Mouse (Mus musculus) heart, embryonic 16.5 days (tissue): ENCODE data around the gene Tfap2d. TPM values are rescaled to one million over a fixed set of nuclear protein-coding genes. Genes with fewer than 3 reads are reported as not detected.
A peak's percentile ranks its signal among the peaks of the same experiment; 100 is the strongest.

Source experiments
- ATAC-seq: fragments of 200-750 bp; cut with Nextera tagmentation; replicated peaks from 2 replicates; pipeline ENCODE4 v1.8.0; 2017; ENCODE audit warnings: moderate number of reproducible peaks; ENCODE audit not compliant: insufficient read depth, low FRiP score; ENCODE audit errors: extremely low read depth
- H3K27ac ChIP-seq: fragments of 300-500 bp; sonication (generic); 2 replicates; pipeline ENCODE4 v1.5.1; 2014; ENCODE audit warnings: mild to moderate bottlenecking, low read length, control low read depth, moderate library complexity
- H3K27me3 ChIP-seq: fragments of 300-500 bp; sonication (generic); 2 replicates; pipeline ENCODE4 v1.6.1; 2014; ENCODE audit warnings: low read length, mixed read lengths; ENCODE audit not compliant: control insufficient read depth, insufficient read depth
- H3K36me3 ChIP-seq: fragments of 300-500 bp; sonication (generic); 2 replicates; pipeline ENCODE4 v1.6.1; 2014; ENCODE audit not compliant: control insufficient read depth, insufficient read depth
- H3K4me1 ChIP-seq: fragments of 300-500 bp; sonication (generic); 2 replicates; pipeline ENCODE4 v1.6.1; 2014; ENCODE audit warnings: low read length, mixed read lengths; ENCODE audit not compliant: control insufficient read depth, insufficient read depth
- H3K4me2 ChIP-seq: fragments of 300-500 bp; sonication (generic); 2 replicates; pipeline ENCODE4 v1.6.1; 2014; ENCODE audit warnings: low read depth, mild to moderate bottlenecking, control low read depth, low read length
- H3K4me3 ChIP-seq: fragments of 300-500 bp; sonication (generic); 2 replicates; pipeline ENCODE4 v1.5.1; 2014; ENCODE audit warnings: mild to moderate bottlenecking, control low read depth, low read length
- H3K9ac ChIP-seq: fragments of 300-500 bp; sonication (generic); 2 replicates; pipeline ENCODE4 v1.6.1; 2014; ENCODE audit warnings: low read length, control low read depth
- H3K9me3 ChIP-seq: fragments of 300-500 bp; sonication (generic); replicated peaks from 2 replicates; pipeline ENCODE4 v1.6.1; 2016; ENCODE audit warnings: low read length; ENCODE audit not compliant: control insufficient read depth
- WGBS: fragments of 180-500 bp; shearing (Covaris S2); extraction: QIAGEN DNeasy Blood & Tissue Kit; methylation state at CpG from one replicate; pipeline ENCODE4 v1.1.7; 2014; 5-methylcytosine and 5-hydroxymethylcytosine counted together
- polyA plus RNA-seq: library from polyadenylated mRNA; unstranded; fragments of >200 nt; fragmentation: Nextera tagmentation; extraction: Ambion mirVana; gene quantifications from 2 replicates; pipeline ENCODE4 v1.2.1, GENCODE M21; 2015

The Tfap2d gene
- polyA plus RNA-seq, 1 experiment from 2014 or later: not detected

DNA sequence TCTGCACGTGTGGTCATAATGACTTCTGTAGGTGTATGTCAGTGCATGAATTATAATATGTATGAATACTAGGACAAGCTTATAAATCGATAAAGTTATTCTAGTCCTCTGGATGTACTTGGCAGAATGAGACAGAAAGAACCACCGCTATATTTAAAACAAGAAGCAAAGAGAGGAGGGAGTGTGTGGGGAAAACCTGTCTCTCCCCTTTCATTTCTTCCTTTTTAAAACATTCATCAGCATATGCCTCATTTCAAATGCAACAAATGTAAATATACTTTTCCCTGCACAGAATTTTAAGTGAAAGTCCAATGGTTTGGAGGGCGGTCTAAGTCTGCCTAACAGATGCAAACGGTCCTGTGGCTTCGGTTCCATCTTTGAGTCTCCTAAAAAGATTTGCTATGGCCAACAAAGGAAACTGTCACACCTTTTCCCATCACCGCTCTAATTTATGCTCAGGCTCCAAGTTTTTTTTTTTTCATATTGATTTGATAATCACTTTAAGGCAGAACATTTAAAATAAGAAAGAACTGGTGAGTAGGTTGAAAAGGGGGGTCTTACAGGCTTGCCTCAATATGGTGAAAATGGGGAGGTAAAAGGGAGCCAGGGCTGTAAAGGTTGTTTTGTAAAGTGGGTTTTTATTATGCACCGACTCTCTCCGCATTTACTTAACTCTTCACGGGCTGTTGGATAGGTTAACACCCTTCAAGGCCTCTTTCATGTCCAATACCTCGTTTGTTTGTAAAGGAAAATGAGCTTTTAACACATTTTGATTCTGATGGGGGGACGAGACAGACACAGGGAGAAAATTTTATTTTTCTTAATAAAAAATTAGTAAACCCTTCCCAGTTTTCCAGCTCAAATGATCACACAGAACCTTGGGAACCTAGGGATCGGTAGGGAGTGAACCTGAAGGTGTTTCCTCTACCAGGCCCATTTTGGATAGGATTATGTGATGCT lies 4.3 kb downstream of the Tfap2d start:
- no peak overlapping the region for H3K4me2 ChIP-seq
- H3K9me3 ChIP-seq: no peaks in the 10 kb centered on the region
- no peak overlapping the region for H3K4me3 ChIP-seq
- ATAC-seq: no peak
- no peaks in the 10 kb centered on the region for H3K4me1 ChIP-seq
- H3K9ac ChIP-seq: no peak overlapping the region
- H3K27me3 ChIP-seq: peaks cover 79% of the 10 kb centered on the region
- H3K27ac ChIP-seq: no peak overlapping the region
- WGBS: 3% methylated on average over 13 of the region's 13 CpGs
- no peaks in the 10 kb centered on the region for H3K36me3 ChIP-seq

DNA sequence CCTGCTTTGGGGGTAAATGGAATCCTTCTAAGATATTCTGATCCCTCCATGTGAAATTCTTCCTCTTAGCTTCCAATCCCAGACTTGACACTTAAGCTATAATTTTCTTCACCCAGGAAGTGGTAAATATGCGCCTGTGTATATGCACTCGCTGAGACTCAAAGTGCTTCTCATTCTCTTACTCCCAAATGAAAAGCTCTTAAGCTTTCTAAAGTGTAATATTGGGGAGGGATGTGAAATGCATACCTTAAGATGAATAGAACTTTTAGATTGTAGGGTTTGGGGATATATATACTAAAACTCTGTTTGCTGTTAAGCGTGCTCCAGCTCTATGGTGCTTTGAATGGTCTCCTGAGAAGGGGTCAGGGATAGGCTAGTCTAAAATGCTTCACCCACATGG lies 5.0 kb downstream of the Tfap2d start:
- Histone ChIP-seq H3K9ac (no peak overlapping the region), H3K4me2 (no peak overlapping the region), H3K27me3 (peaks cover 77% of the 10 kb centered on the region), H3K4me1 (no peaks in the 10 kb centered on the region), H3K9me3 (no peaks in the 10 kb centered on the region), H3K27ac (no peak overlapping the region), H3K4me3 (no peak overlapping the region), H3K36me3 (no peaks in the 10 kb centered on the region)
- ATAC-seq: no peak
- under 1% methylated on average over 3 of the region's 3 CpGs for WGBS

DNA sequence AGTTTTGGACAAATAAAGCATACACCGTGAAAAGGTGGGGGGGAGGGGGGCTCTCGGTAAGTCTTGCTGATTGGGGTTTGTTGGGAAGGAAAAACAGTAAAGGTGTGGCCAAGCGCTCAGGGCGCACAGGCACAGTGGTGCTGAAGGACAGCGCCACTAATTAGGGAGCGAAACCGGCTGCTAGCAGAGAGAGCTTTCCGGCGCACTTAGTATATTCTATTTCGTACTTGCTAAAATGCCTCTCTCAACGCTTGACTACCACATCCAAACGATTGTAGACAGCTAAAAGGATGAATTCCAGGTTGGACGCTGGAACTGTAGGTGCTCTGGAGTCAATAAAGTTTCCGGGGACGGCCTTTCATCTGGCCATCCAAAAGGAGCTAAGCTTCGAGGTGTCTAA lies 6.9 kb downstream of the Tfap2d start:
- no peak for ATAC-seq
- H3K27me3 ChIP-seq: peaks cover 60% of the 10 kb centered on the region
- no peak overlapping the region for H3K4me2 ChIP-seq

DNA sequence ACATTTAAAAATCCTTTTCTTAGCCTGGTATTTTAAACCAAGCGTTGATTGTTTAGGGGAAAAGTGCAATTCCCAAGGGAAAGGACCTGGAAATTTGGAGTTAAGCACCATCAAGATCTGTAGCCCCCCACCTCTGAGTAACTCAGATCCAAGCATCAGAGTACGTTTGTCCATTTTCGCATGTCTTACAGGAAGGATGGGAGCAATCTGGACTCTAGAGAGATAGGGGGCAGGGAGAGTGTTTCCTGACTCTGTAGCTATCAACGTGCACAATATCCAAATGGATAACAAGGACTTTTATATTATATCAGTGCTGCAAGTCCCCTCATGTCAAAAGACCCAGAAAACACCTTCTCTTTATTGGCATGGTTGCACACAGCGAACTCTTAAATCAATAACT lies 7.4 kb downstream of the Tfap2d start:
- no peak overlapping the region for H3K9ac ChIP-seq
- H3K4me1 ChIP-seq: no peaks in the 10 kb centered on the region
- H3K4me2 ChIP-seq: no peak overlapping the region
- no peak for ATAC-seq
- H3K27me3 ChIP-seq: peaks cover 55% of the 10 kb centered on the region
- H3K9me3 ChIP-seq: no peaks in the 10 kb centered on the region
- no peak overlapping the region for H3K4me3 ChIP-seq
- WGBS: 4% methylated on average over 5 of the region's 5 CpGs
- H3K36me3 ChIP-seq: no peaks in the 10 kb centered on the region
- no peak overlapping the region for H3K27ac ChIP-seq

More for the DNA sequence above, 6.9 kb downstream of the Tfap2d start:
- Histone ChIP-seq H3K36me3 (no peaks in the 10 kb centered on the region), H3K9me3 (no peaks in the 10 kb centered on the region), H3K4me3 (no peak overlapping the region), H3K27ac (no peak overlapping the region), H3K9ac (no peak overlapping the region), H3K4me1 (no peaks in the 10 kb centered on the region)
- 1% methylated on average over 16 of the region's 16 CpGs for WGBS

DNA sequence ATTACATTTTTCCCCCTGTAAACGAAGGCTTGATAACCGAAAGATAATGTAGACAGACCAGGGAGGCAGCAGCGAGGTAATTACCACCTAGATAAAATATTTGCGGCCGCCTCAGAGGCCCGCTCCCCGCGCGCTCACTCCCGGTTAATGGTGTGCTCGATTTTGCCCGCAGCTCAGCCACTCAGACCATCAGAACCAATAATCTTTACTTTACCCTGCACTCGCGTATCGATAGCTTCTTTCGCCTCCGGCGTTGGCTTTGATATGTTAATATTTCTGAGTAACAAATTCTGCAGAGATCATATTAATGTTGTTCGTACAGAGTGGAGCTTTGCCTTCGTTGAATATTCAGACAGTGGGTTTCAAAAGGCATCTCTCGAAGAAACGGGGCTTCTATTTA lies 8.2 kb downstream of the Tfap2d start:
- H3K27me3 ChIP-seq: peaks cover 48% of the 10 kb centered on the region
- H3K27ac ChIP-seq: no peak overlapping the region
- no peak overlapping the region for H3K9ac ChIP-seq
- H3K4me1 ChIP-seq: no peaks in the 10 kb centered on the region
- H3K4me3 ChIP-seq: no peak overlapping the region
- ATAC-seq: no peak
- no peak overlapping the region for H3K4me2 ChIP-seq
- no peaks in the 10 kb centered on the region for H3K9me3 ChIP-seq
- H3K36me3 ChIP-seq: no peaks in the 10 kb centered on the region
- 2% methylated on average over 22 of the region's 22 CpGs for WGBS

DNA sequence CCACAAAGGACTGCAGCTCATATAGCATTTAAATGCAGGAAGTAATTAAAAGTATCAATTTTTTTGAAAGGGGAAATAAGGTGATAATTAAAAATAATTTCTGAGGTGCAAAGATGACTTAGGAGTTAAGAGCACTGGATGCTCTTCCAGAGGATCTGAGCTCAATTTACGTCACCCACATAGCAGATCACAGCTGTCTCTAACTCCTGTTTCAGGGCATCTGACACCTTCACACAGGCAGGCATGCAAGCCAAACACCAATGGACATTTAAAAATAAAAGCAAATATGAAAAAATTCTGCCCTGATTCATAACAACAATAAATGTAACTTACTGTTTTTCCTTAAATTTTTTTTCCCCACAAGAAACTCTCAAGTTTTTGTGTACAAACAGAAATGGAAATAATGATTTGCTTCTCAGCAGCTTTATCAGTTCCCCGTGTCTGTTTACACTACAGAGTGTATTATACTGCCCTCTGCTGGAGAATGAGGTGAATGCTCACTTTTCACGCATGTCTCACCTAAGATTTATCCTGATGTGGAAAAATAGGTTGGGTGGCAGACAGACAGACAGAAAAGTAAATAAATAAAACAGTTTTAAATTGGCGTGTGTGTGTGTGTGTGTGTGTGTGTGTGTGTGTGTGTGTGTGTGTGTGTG lies 76.0 kb downstream of the Tfap2d start:
- no peak overlapping the region for H3K4me3 ChIP-seq
- 10% methylated on average over 4 of the region's 4 CpGs for WGBS

DNA sequence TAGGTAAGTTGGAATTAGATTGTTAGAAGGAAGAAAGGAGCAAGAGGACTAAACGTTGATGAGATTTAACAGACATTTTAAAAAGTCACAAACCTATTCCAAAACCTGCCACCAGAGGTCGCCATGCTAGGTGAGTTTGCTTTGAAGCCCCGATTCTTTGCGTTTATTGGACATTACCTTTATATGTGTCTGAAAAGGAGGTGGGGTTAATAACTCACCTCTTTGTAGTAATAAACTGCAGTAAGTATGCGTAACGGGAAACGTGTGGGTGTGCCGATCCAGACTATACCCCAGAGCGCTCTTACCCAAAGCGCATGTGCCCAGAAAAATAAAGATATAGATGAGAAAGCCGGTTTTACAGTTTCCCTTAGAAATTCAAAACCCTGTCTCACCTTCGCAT lies 102.8 kb downstream of the Tfap2d start:
- Histone ChIP-seq H3K4me1 (no peaks in the 10 kb centered on the region), H3K27ac (no peak overlapping the region), H3K27me3 (peaks cover 28% of the 10 kb centered on the region), H3K4me2 (peak overlapping the region; percentile 68), H3K36me3 (no peaks in the 10 kb centered on the region), H3K4me3 (peak overlapping the region; percentile 35; the same call in 1 of the 2 replicates), H3K9ac (no peak overlapping the region), H3K9me3 (no peaks in the 10 kb centered on the region)
- no peak for ATAC-seq
- WGBS: 3% methylated on average over 12 of the region's 12 CpGs

More for the DNA sequence above, 76.0 kb downstream of the Tfap2d start:
- H3K27ac ChIP-seq: no peak overlapping the region
- no peak for ATAC-seq
- no peaks in the 10 kb centered on the region for H3K9me3 ChIP-seq
- no peak overlapping the region for H3K4me2 ChIP-seq
- H3K36me3 ChIP-seq: no peaks in the 10 kb centered on the region
- no peaks in the 10 kb centered on the region for H3K27me3 ChIP-seq
- H3K4me1 ChIP-seq: no peaks in the 10 kb centered on the region
- no peak overlapping the region for H3K9ac ChIP-seq

DNA sequence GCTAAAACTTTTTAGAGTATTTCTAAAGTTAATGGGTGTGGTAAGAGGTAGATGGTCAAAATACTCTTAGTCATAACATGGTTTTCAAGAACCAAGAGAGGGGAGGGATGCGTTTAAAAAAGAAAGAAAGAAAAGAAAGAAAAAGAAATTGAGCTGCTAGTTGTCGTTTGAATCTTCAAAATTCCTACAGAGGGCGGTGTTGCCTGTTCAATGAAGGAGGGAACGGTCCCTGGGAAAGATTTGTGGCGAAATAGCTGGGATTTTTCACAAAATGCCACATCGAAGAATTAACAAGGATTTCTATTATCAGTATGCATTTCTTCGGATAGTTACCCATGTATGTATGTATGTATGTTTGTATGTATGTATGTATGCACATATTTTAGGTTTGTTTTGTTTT lies 103.4 kb downstream of the Tfap2d start:
- no peaks in the 10 kb centered on the region for H3K36me3 ChIP-seq
- H3K27ac ChIP-seq: no peak overlapping the region
- no peak overlapping the region for H3K4me3 ChIP-seq
- no peak for ATAC-seq
- H3K4me2 ChIP-seq: no peak overlapping the region
- no peaks in the 10 kb centered on the region for H3K9me3 ChIP-seq
- no peak overlapping the region for H3K9ac ChIP-seq
- H3K4me1 ChIP-seq: no peaks in the 10 kb centered on the region
- WGBS: under 1% methylated on average over 7 of the region's 7 CpGs
- peaks cover 34% of the 10 kb centered on the region for H3K27me3 ChIP-seq

DNA sequence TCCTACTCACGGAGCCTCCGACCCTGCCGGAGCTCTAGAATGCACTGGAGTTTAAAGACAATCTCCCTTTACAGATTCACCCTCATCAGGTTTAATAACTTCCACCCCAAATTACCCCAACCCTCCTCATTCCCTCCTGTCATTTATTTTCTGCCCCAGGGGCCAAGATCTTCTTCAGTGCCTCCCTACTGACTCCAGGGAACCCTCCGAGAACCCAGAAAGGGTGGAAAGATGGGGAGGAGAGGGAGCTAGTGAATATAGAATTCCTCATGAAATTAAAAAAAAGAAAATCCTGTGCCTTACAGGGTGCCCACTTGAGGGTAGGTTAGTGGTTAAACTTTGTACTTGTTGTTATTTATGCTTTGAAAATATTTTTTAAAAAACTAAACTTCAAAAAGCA lies 104.8 kb downstream of the Tfap2d start:
- peaks cover 47% of the 10 kb centered on the region for H3K27me3 ChIP-seq
- no peak overlapping the region for H3K9ac ChIP-seq
- no peak overlapping the region for H3K27ac ChIP-seq
- 7% methylated on average over 4 of the region's 4 CpGs for WGBS
- ATAC-seq: no peak
- no peaks in the 10 kb centered on the region for H3K9me3 ChIP-seq
- no peaks in the 10 kb centered on the region for H3K4me1 ChIP-seq
- no peaks in the 10 kb centered on the region for H3K36me3 ChIP-seq
- H3K4me2 ChIP-seq: no peak overlapping the region
- no peak overlapping the region for H3K4me3 ChIP-seq
